Mouse (Mus musculus): ENCODE measurements around the gene Gm11992. TPM values are rescaled to one million over a fixed set of nuclear protein-coding genes. Genes with fewer than 3 reads are reported as not detected.
A peak's percentile ranks its signal among the peaks of the same experiment; 100 is the strongest.

The Gm11992 gene
- polyA plus RNA-seq (2012; rRNA removed) = 1.1 and 1.5 TPM in 2 replicates

- TF ChIP-seq POLR2A (IDR thresholded peaks at IDR 0.05; ENCODE audit: borderline replicate concordance, insufficient read depth, low read length) (no peak), CTCF (IDR thresholded peaks at IDR 0.05; ENCODE audit: borderline replicate concordance, insufficient read depth, low read depth, low read length) (no peak)
- Histone ChIP-seq H3K27me3 (ENCODE audit: control insufficient read depth, insufficient read depth, low read length) (no peaks in the 10 kb centered on the region), H3K4me1 (ENCODE audit: control insufficient read depth, insufficient read depth, low read length) (peaks cover 6% of the 10 kb centered on the region; the same call in 1 of the 2 replicates), H3K4me3 (replicated peaks; ENCODE audit: insufficient read depth, low read depth, low read length) (peak within 1 kb of the TSS; percentile 53), H3K27ac (ENCODE audit: insufficient read depth, low read length) (no peak within 1 kb of the TSS)
- DNase-seq = peak; percentile 50 to 67
- WGBS = 3% methylated on average over 21 of the region's 21 CpGs
Observed at GRCm38 (mm10) chr11:9048011-9048702, at the start of gene Gm11992. Gm11992 (plus strand) TSS chr11:9048594.

- H3K4me1 ChIP-seq (ENCODE audit: control insufficient read depth, insufficient read depth, low read length) = no peaks in the 10 kb centered on the region
- no peak overlapping the region for H3K4me3 ChIP-seq (replicated peaks; ENCODE audit: insufficient read depth, low read depth, low read length)
- no peaks in the 10 kb centered on the region for H3K27me3 ChIP-seq (ENCODE audit: control insufficient read depth, insufficient read depth, low read length)
- WGBS = 96% methylated on average over 5 of the region's 5 CpGs
- no peak for DNase-seq
- TF ChIP-seq POLR2A (IDR thresholded peaks at IDR 0.05; ENCODE audit: borderline replicate concordance, insufficient read depth, low read length) (no peak), CTCF (IDR thresholded peaks at IDR 0.05; ENCODE audit: borderline replicate concordance, insufficient read depth, low read depth, low read length) (no peak)
- H3K27ac ChIP-seq (ENCODE audit: insufficient read depth, low read length) = no peak overlapping the region
Observed at GRCm38 (mm10) chr11:9008761-9009160, 39.6 kb upstream of the Gm11992 start.

- H3K4me3 ChIP-seq (replicated peaks; ENCODE audit: insufficient read depth, low read depth, low read length) = peak overlapping the region; percentile 72
- under 1% methylated on average over 7 of the region's 7 CpGs for WGBS
- TF ChIP-seq POLR2A (IDR thresholded peaks at IDR 0.05; ENCODE audit: borderline replicate concordance, insufficient read depth, low read length) (no peak), CTCF (IDR thresholded peaks at IDR 0.05; ENCODE audit: borderline replicate concordance, insufficient read depth, low read depth, low read length) (no peak)
- H3K4me1 ChIP-seq (ENCODE audit: control insufficient read depth, insufficient read depth, low read length) = no peaks in the 10 kb centered on the region
- H3K27me3 ChIP-seq (ENCODE audit: control insufficient read depth, insufficient read depth, low read length) = no peaks in the 10 kb centered on the region
- DNase-seq = no peak
- peak overlapping the region; percentile 26; the same call in 1 of the 2 replicates for H3K27ac ChIP-seq (ENCODE audit: insufficient read depth, low read length)
Observed at GRCm38 (mm10) chr11:9010416-9010815, 38.0 kb upstream of the Gm11992 start.

GRCm38 (mm10) chr11:9010853-9011339 is 37.5 kb upstream of the Gm11992 start, which contains the start of gene Hus1:
Hus1 (minus strand) TSS chr11:9011191.
- peak within 1 kb of the TSS; percentile 72 for H3K4me3 ChIP-seq (replicated peaks; ENCODE audit: insufficient read depth, low read depth, low read length)
- no peaks in the 10 kb centered on the region for H3K4me1 ChIP-seq (ENCODE audit: control insufficient read depth, insufficient read depth, low read length)
- TF ChIP-seq CTCF (IDR thresholded peaks at IDR 0.05; ENCODE audit: borderline replicate concordance, insufficient read depth, low read depth, low read length) (no peak), POLR2A (IDR thresholded peaks at IDR 0.05; ENCODE audit: borderline replicate concordance, insufficient read depth, low read length) (peak; percentile 72; the same call in 1 of the 2 replicates)
- WGBS = under 1% methylated on average over 43 of the region's 43 CpGs
- H3K27ac ChIP-seq (ENCODE audit: insufficient read depth, low read length) = peak within 1 kb of the TSS; percentile 26; the same call in 1 of the 2 replicates
- H3K27me3 ChIP-seq (ENCODE audit: control insufficient read depth, insufficient read depth, low read length) = no peaks in the 10 kb centered on the region
- peak; percentile 89 to 93 for DNase-seq

- no peaks in the 10 kb centered on the region for H3K27me3 ChIP-seq (ENCODE audit: control insufficient read depth, insufficient read depth, low read length)
- no peak for DNase-seq
- H3K4me3 ChIP-seq (replicated peaks; ENCODE audit: insufficient read depth, low read depth, low read length) = peak overlapping the region; percentile 72
- no peak overlapping the region for H3K27ac ChIP-seq (ENCODE audit: insufficient read depth, low read length)
- TF ChIP-seq CTCF (IDR thresholded peaks at IDR 0.05; ENCODE audit: borderline replicate concordance, insufficient read depth, low read depth, low read length) = no peak
- H3K4me1 ChIP-seq (ENCODE audit: control insufficient read depth, insufficient read depth, low read length) = no peaks in the 10 kb centered on the region
- WGBS = 8% methylated on average over 3 of the region's 3 CpGs
Observed at GRCm38 (mm10) chr11:9011348-9011747, 37.0 kb upstream of the Gm11992 start.

- Histone ChIP-seq H3K4me3 (replicated peaks; ENCODE audit: insufficient read depth, low read depth, low read length) (no peak overlapping the region), H3K4me1 (ENCODE audit: control insufficient read depth, insufficient read depth, low read length) (no peaks in the 10 kb centered on the region), H3K27ac (ENCODE audit: insufficient read depth, low read length) (no peak overlapping the region), H3K27me3 (ENCODE audit: control insufficient read depth, insufficient read depth, low read length) (no peaks in the 10 kb centered on the region)
- no peak for DNase-seq
- TF ChIP-seq POLR2A (IDR thresholded peaks at IDR 0.05; ENCODE audit: borderline replicate concordance, insufficient read depth, low read length) (no peak), CTCF (IDR thresholded peaks at IDR 0.05; ENCODE audit: borderline replicate concordance, insufficient read depth, low read depth, low read length) (no peak)
- 95% methylated on average over 3 of the region's 3 CpGs for WGBS
Observed at GRCm38 (mm10) chr11:9014740-9015139, 33.7 kb upstream of the Gm11992 start.

GRCm38 (mm10) chr11:9018491-9019267 is 29.7 kb upstream of the Gm11992 start:
- no peak for DNase-seq
- Histone ChIP-seq H3K4me3 (replicated peaks; ENCODE audit: insufficient read depth, low read depth, low read length) (no peak overlapping the region), H3K27me3 (ENCODE audit: control insufficient read depth, insufficient read depth, low read length) (no peaks in the 10 kb centered on the region), H3K4me1 (ENCODE audit: control insufficient read depth, insufficient read depth, low read length) (no peaks in the 10 kb centered on the region), H3K27ac (ENCODE audit: insufficient read depth, low read length) (no peak overlapping the region)
- WGBS = 71% methylated on average over 6 of the region's 6 CpGs
- TF ChIP-seq CTCF (IDR thresholded peaks at IDR 0.05; ENCODE audit: borderline replicate concordance, insufficient read depth, low read depth, low read length) = no peak
- no peak for TF ChIP-seq POLR2A (IDR thresholded peaks at IDR 0.05; ENCODE audit: borderline replicate concordance, insufficient read depth, low read length)

Data from cerebellum, adult 2 months (tissue).